Mouse (Mus musculus) kidney, adult 2 months (tissue): ENCODE data around the gene Fem1a.

Experiments used
- CTCF ChIP-seq: fragments of 200-500 bp; conservative IDR thresholded peaks from 2 replicates; pipeline ENCODE4 v1.5.1; 2011; ENCODE audit warnings: low read depth, mild to moderate bottlenecking, control low read depth, low read length, moderate library complexity, mixed read lengths; ENCODE audit not compliant: insufficient read depth, insufficient read length
- POLR2A ChIP-seq: fragments of 200-500 bp; IDR thresholded peaks from one replicate; pipeline ENCODE4 v1.6.1; 2011; ENCODE audit warnings: low read depth, low read length, control low read depth

- TF ChIP-seq CTCF = no peak
- TF ChIP-seq POLR2A = no peak
Measured at GRCm38 (mm10) chr17:56298238-56298637, 41.6 kb downstream of the Fem1a start.
